Mouse (Mus musculus): ENCODE measurements around the gene Ptprm.

DNA sequence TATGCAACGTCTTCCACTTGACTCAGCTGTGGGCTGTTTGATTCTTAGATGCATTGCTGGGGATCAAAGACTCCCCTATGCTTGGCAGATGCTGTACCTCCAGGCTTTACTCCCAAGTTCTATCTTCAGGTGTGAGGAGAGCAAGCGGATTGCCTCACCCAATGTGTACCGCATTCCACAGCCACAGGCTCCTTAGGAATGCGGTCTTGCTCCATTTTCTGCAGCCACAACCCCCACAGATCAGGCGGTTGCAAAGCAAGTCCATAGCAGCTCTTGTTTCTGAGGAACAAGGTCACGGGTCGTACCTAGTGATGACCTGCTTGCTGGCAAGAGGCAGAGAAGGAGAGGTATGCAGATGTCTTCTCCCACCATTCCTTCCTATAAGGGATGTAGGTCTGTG is 4.3 kb upstream of the Ptprm start:
- TF ChIP-seq CTCF (IDR thresholded peaks at IDR 0.05; ENCODE audit: borderline replicate concordance, control insufficient read depth, extremely low read depth, insufficient read depth, low read length, poor library complexity) (no peak), POLR2A (IDR thresholded peaks at IDR 0.05; ENCODE audit: control insufficient read depth, extremely low read depth, insufficient read depth, low read length, poor library complexity) (no peak)

Measured in thymus, adult 2 months (tissue).